In genomic region chr10:109664629-109665317, GRCm38 (mm10) we compare ENCODE assay signal across 8 mouse cellular contexts.
A peak's percentile ranks its signal among the peaks of the same experiment; 100 is the strongest.
DNase-seq lines count a peak whose midpoint lies in the region; ATAC-seq lines count a peak whose summit lies in the region.

No protein-coding gene starts in this region.

- H3K9me3 ChIP-seq in midbrain, embryonic 11.5 days (ENCODE audit: control insufficient read depth, low read length), result no peaks in the 10 kb centered on the region

- H3K36me3 ChIP-seq in midbrain, embryonic 11.5 days (ENCODE audit: control insufficient read depth, insufficient read depth, low read length), result no peaks in the 10 kb centered on the region
- no peaks in the 10 kb centered on the region for H3K36me3 ChIP-seq in splenic B cell, adult 2 months (ENCODE audit: control insufficient read depth, insufficient read depth, low read length, poor library complexity, severe bottlenecking)

- ATAC-seq in midbrain, embryonic 11.5 days (ENCODE audit: low FRiP score), result peak; percentile 70

- no peak overlapping the region for H3K9ac ChIP-seq in midbrain, embryonic 11.5 days (ENCODE audit: low read length)

- no peaks in the 10 kb centered on the region for H3K4me1 ChIP-seq in midbrain, embryonic 11.5 days (ENCODE audit: control insufficient read depth, insufficient read depth, low read length)

- H3K27ac ChIP-seq in midbrain, embryonic 11.5 days (ENCODE audit: low read depth, low read length), result no peak overlapping the region

- intact Hi-C loops in left cerebral cortex, postnatal 10 days (cut with DNase I), result no loop called here

- 35% methylated on average over 14 of the region's 14 CpGs for WGBS in midbrain, embryonic 11.5 days

- H3K4me3 ChIP-seq in midbrain, embryonic 11.5 days (ENCODE audit: low read depth, low read length), result 0 out of 2 replicates have a peak overlapping the region, but pooled peaks have one; percentile 6

- DNase-seq in gastrocnemius, adult 18-20 months (ENCODE audit: low spot score), result peak; percentile 17
- no peak for DNase-seq in gastrocnemius, postnatal 25 days
- DNase-seq in cerebellum, postnatal 14 days, result peak; percentile 91 to 93
- peak; percentile 80 to 86 for DNase-seq in frontal cortex, postnatal 25 days (ENCODE audit: low spot score in 2 of 2)
- DNase-seq in induced T-regulatory cell, adult 2 months (ENCODE audit: low read depth), result peak; percentile 25
- DNase-seq in left cerebral cortex, postnatal 10 days (ENCODE audit: extremely low spot score in 1 of 2, low spot score in 2 of 2), result peak; percentile 77 to 81
- DNase-seq in midbrain, embryonic 11.5 days (ENCODE audit: low spot score, missing footprints), result peak; percentile 98
- DNase-seq in splenic B cell, adult 2 months (ENCODE audit: low read depth, low spot score), result peak; percentile 1

- H3K27me3 ChIP-seq in midbrain, embryonic 11.5 days (ENCODE audit: control insufficient read depth, insufficient read depth, low read length), result no peaks in the 10 kb centered on the region
- H3K27me3 ChIP-seq in splenic B cell, adult 2 months (ENCODE audit: control insufficient read depth, insufficient read depth, low read length, poor library complexity, severe bottlenecking), result no peaks in the 10 kb centered on the region

- peak overlapping the region; percentile 26 for H3K4me2 ChIP-seq in midbrain, embryonic 11.5 days
